Mouse (Mus musculus) intestine, embryonic 14.5 days (tissue): ENCODE data around the gene Casc1. TPM values are rescaled to one million over a fixed set of nuclear protein-coding genes. Genes with fewer than 3 reads are reported as not detected.

Experiments
- polyA plus RNA-seq: library from polyadenylated mRNA; unstranded; fragments of >200 nt; fragmentation: Nextera tagmentation; extraction: Ambion mirVana; gene quantifications from 2 replicates; pipeline ENCODE4 v1.2.1, GENCODE M21; 2014

Casc1 gene
- polyA plus RNA-seq, 1 experiment from 2014 or later, result 0.43 TPM

Other genes with a start within 250 kb of the Casc1 start
- 9.1 and 11.1 TPM in 2 replicates for gene Bcat1, start 134.8 kb downstream of the Casc1 start, polyA plus RNA-seq
- gene Lrmp, start 95.4 kb downstream of the Casc1 start, polyA plus RNA-seq, result 1.9 and 2.2 TPM in 2 replicates
- 28.7 and 34.8 TPM in 2 replicates for gene Etfrf1, start 129 bp upstream of the Casc1 start, polyA plus RNA-seq
- 79.0 and 79.8 TPM in 2 replicates for gene Kras, start 39.2 kb upstream of the Casc1 start, polyA plus RNA-seq